Mouse (Mus musculus) erythroid progenitor cell, adult 5-6 weeks (primary cell): Measurements from ENCODE around the gene Sumf2. TPM values are rescaled to one million over a fixed set of nuclear protein-coding genes. Genes with fewer than 3 reads are reported as not detected.

ENCODE experiments used
- ATAC-seq: replicated peaks from 2 replicates; pipeline ENCODE4 v1.8.0; 2016; ENCODE audit warnings: moderate number of reproducible peaks, mild to moderate bottlenecking, moderate TSS enrichment, inconsistent platforms; ENCODE audit not compliant: poor library complexity, low FRiP score, severe bottlenecking
- total RNA-seq, 2 experiments: library from RNA; stranded (forward) in 1 of 2; stranded (reverse) in 1 of 2; fragments of 150-400 nt in 1 of 2; fragments of 186-747, 209-891 nt in 1 of 2; gene quantifications; 2 replicates each; pipeline versions ENCODE4 v1.2.3 to v1.2.4; 2015 to 2017; ENCODE audit warnings: low replicate concordance in 2 of 2

Gene Sumf2
- total RNA-seq, 2 experiments from 2014 or later = 6.7 to 14.7 TPM

- no peak for ATAC-seq
Measured at GRCm38 (mm10) chr5:129898449-129898848, 51.7 kb downstream of the Sumf2 start, which contains the start of gene Phkg1. TSS of gene Phkg1 (minus strand) at chr5:129898549.

GRCm38 (mm10) chr5:129907775-129908174 is 61.0 kb downstream of the Sumf2 start:
- no peak for ATAC-seq

- peak; percentile 98 for ATAC-seq
Measured at GRCm38 (mm10) chr5:129908242-129908965, 61.6 kb downstream of the Sumf2 start, which contains the start of gene Nupr1l. TSS of gene Nupr1l (plus strand) at chr5:129908540.

GRCm38 (mm10) chr5:129909147-129909546 is 62.4 kb downstream of the Sumf2 start:
- ATAC-seq = no peak

GRCm38 (mm10) chr5:129909591-129909990 is 62.8 kb downstream of the Sumf2 start:
- no peak for ATAC-seq

Other genes starting within 250 kb of the Sumf2 start
- 1.3 TPM in 1 of 2 replicates, not detected in the other for gene Zfp11, start 176.9 kb upstream of the Sumf2 start, total RNA-seq (2015; ENCODE audit: low replicate concordance)
- gene Zfp11, start 176.9 kb upstream of the Sumf2 start, total RNA-seq (2017; ENCODE audit: low replicate concordance) = 0.08 and 0.26 TPM in 2 replicates
- not detected in 2 replicates for gene Sept14, start 138.5 kb upstream of the Sumf2 start, total RNA-seq (2015; ENCODE audit: low replicate concordance)
- not detected in 2 replicates for gene Sept14, start 138.5 kb upstream of the Sumf2 start, total RNA-seq (2017; ENCODE audit: low replicate concordance)
- 54.9 and 95.9 TPM in 2 replicates for gene Mrps17, start 131.5 kb upstream of the Sumf2 start, total RNA-seq (2015; ENCODE audit: low replicate concordance)
- 31.1 and 45.7 TPM in 2 replicates for gene Mrps17, start 131.5 kb upstream of the Sumf2 start, total RNA-seq (2017; ENCODE audit: low replicate concordance)
- gene Nipsnap2, start 121.9 kb upstream of the Sumf2 start, total RNA-seq (2015; ENCODE audit: low replicate concordance) = 9.7 and 13.8 TPM in 2 replicates
- 1.7 and 14.9 TPM in 2 replicates for gene Nipsnap2, start 121.9 kb upstream of the Sumf2 start, total RNA-seq (2017; ENCODE audit: low replicate concordance)
- gene Psph, start 59.5 kb upstream of the Sumf2 start, total RNA-seq (2015; ENCODE audit: low replicate concordance) = 18.0 and 24.7 TPM in 2 replicates
- gene Psph, start 59.5 kb upstream of the Sumf2 start, total RNA-seq (2017; ENCODE audit: low replicate concordance) = 1.9 and 16.4 TPM in 2 replicates
- 111 and 174 TPM in 2 replicates for gene Chchd2, start 40.5 kb downstream of the Sumf2 start, total RNA-seq (2015; ENCODE audit: low replicate concordance)
- gene Chchd2, start 40.5 kb downstream of the Sumf2 start, total RNA-seq (2017; ENCODE audit: low replicate concordance) = 57.6 and 102 TPM in 2 replicates
- 3.4 TPM in 1 of 2 replicates, not detected in the other for gene Zbed5, start 48.7 kb downstream of the Sumf2 start, total RNA-seq (2015; ENCODE audit: low replicate concordance)
- gene Zbed5, start 48.7 kb downstream of the Sumf2 start, total RNA-seq (2017; ENCODE audit: low replicate concordance) = 0.51 TPM in 1 of 2 replicates, not detected in the other
- gene Phkg1, start 51.6 kb downstream of the Sumf2 start, total RNA-seq (2015; ENCODE audit: low replicate concordance) = not detected in 2 replicates
- gene Phkg1, start 51.6 kb downstream of the Sumf2 start, total RNA-seq (2017; ENCODE audit: low replicate concordance) = 0.61 TPM in 1 of 2 replicates, not detected in the other
- not detected in 2 replicates for gene Nupr1l, start 61.6 kb downstream of the Sumf2 start, total RNA-seq (2015; ENCODE audit: low replicate concordance)
- gene Nupr1l, start 61.6 kb downstream of the Sumf2 start, total RNA-seq (2017; ENCODE audit: low replicate concordance) = 0.64 TPM in 1 of 2 replicates, not detected in the other
- 54.4 and 69.6 TPM in 2 replicates for gene Vkorc1l1, start 95.0 kb downstream of the Sumf2 start, total RNA-seq (2015; ENCODE audit: low replicate concordance)
- 37.9 and 60.2 TPM in 2 replicates for gene Vkorc1l1, start 95.0 kb downstream of the Sumf2 start, total RNA-seq (2017; ENCODE audit: low replicate concordance)
- gene Gusb, start 156.1 kb downstream of the Sumf2 start, total RNA-seq (2015; ENCODE audit: low replicate concordance) = 24.9 and 27.2 TPM in 2 replicates
- gene Gusb, start 156.1 kb downstream of the Sumf2 start, total RNA-seq (2017; ENCODE audit: low replicate concordance) = 5.4 and 15.1 TPM in 2 replicates
- gene Asl, start 182.3 kb downstream of the Sumf2 start, total RNA-seq (2015; ENCODE audit: low replicate concordance) = 8.6 and 10.9 TPM in 2 replicates
- gene Asl, start 182.3 kb downstream of the Sumf2 start, total RNA-seq (2017; ENCODE audit: low replicate concordance) = 1.8 TPM in 1 of 2 replicates, not detected in the other
- gene Crcp, start 182.3 kb downstream of the Sumf2 start, total RNA-seq (2015; ENCODE audit: low replicate concordance) = 15.1 and 31.4 TPM in 2 replicates
- 17.2 and 18.1 TPM in 2 replicates for gene Crcp, start 182.3 kb downstream of the Sumf2 start, total RNA-seq (2017; ENCODE audit: low replicate concordance)
- gene Tpst1, start 226.3 kb downstream of the Sumf2 start, total RNA-seq (2015; ENCODE audit: low replicate concordance) = 5.0 and 11.7 TPM in 2 replicates
- gene Tpst1, start 226.3 kb downstream of the Sumf2 start, total RNA-seq (2017; ENCODE audit: low replicate concordance) = 4.5 and 9.1 TPM in 2 replicates